Mouse (Mus musculus): ENCODE results near the gene Smc1b. TPM values are rescaled to one million over a fixed set of nuclear protein-coding genes. Genes with fewer than 3 reads are reported as not detected.

Gene Smc1b
- polyA plus RNA-seq (2014; fragmentation: Illumina TruSeq; extraction: RNeasy Lipid Tissue Mini Kit (QIAGEN cat#74804)) = 6.0 TPM

DNA sequence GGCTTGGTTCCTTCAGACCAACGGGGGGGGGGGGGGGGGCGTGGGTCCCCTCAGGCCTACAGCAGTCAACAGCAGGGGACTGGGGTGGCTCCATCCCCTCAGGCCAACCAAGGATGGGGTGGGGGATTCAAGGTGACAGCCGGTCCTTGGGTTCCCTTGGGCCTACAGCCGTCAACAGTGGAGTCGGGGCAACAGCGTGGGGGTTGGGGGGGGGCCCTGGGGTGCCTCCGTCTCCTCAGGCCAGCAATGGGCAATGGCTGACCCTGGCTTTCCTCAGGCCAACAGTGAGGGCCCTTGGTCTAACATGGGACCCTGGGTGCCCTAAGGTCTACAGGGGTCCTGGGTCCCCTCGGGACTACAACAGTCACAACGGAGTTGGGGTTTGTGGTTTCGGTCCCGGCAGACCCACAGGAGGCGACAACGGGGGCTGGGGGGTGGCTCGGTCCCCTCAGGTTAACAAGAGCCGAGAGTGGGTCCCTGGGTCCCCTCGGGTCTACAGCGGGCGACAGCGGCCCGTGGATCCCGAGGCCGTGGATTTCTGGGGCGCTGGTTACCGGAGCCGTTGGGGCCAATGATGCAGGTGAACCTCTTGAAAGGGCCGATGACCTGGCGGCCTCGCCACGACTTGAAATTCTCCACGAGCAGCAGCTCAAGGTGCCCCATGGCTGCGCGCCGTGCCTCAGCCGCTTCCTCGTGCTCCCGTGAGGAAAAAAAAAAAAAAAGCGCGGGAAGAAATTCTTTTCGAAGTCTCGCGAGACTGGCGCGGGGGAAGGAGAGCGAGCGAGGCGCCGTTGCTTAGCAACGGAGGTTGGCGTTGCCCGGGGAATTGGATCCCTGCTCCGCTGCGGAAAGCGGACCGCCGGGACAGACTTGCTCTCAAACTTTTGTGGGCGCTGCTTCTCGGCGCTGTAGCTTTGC, at the start of gene Smc1b, which contains the start of gene Ribc2:
Gene Smc1b (minus strand): TSS at position 690 of the 918 bp plus-strand sequence.
Gene Ribc2 (plus strand): TSS at position 804 of the 918 bp plus-strand sequence.

GRCm38 (mm10) chr15:85028648-85029047, 103.1 kb downstream of the Smc1b start, which contains the start of gene Fam118a:
TSS of gene Fam118a (plus strand) at chr15:85028948.

GRCm38 (mm10) chr15:85016951-85017664, 114.7 kb downstream of the Smc1b start, which contains the start of gene Upk3a:
TSS of gene Upk3a (plus strand) at chr15:85017141.

Other genes starting within 250 kb of the Smc1b start
- gene Gm29666, start 211.9 kb downstream of the Smc1b start, polyA plus RNA-seq (2014; fragmentation: Illumina TruSeq; extraction: RNeasy Lipid Tissue Mini Kit (QIAGEN cat#74804)) = 0.31 TPM
- gene Nup50, start 208.6 kb downstream of the Smc1b start, polyA plus RNA-seq (2014; fragmentation: Illumina TruSeq; extraction: RNeasy Lipid Tissue Mini Kit (QIAGEN cat#74804)) = 21.8 TPM
- gene 5031439G07Rik, start 143.4 kb downstream of the Smc1b start, polyA plus RNA-seq (2014; fragmentation: Illumina TruSeq; extraction: RNeasy Lipid Tissue Mini Kit (QIAGEN cat#74804)) = 26.6 TPM
- gene Upk3a, start 114.8 kb downstream of the Smc1b start, polyA plus RNA-seq (2014; fragmentation: Illumina TruSeq; extraction: RNeasy Lipid Tissue Mini Kit (QIAGEN cat#74804)) = not detected
- gene Fam118a, start 103.0 kb downstream of the Smc1b start, polyA plus RNA-seq (2014; fragmentation: Illumina TruSeq; extraction: RNeasy Lipid Tissue Mini Kit (QIAGEN cat#74804)) = 62.2 TPM
- not detected for gene Ribc2, start 114 bp upstream of the Smc1b start, polyA plus RNA-seq (2014; fragmentation: Illumina TruSeq; extraction: RNeasy Lipid Tissue Mini Kit (QIAGEN cat#74804))
- gene Fbln1, start 74.0 kb upstream of the Smc1b start, polyA plus RNA-seq (2014; fragmentation: Illumina TruSeq; extraction: RNeasy Lipid Tissue Mini Kit (QIAGEN cat#74804)) = 15.8 TPM
- 208 TPM for gene Atxn10, start 204.3 kb upstream of the Smc1b start, polyA plus RNA-seq (2014; fragmentation: Illumina TruSeq; extraction: RNeasy Lipid Tissue Mini Kit (QIAGEN cat#74804))